Mouse (Mus musculus): ENCODE results near the gene Phf24. TPM values are rescaled to one million over a fixed set of nuclear protein-coding genes. Genes with fewer than 3 reads are reported as not detected.

Phf24 gene
- total RNA-seq, 2 experiments from 2014 or later = 328 to 359 TPM

DNA sequence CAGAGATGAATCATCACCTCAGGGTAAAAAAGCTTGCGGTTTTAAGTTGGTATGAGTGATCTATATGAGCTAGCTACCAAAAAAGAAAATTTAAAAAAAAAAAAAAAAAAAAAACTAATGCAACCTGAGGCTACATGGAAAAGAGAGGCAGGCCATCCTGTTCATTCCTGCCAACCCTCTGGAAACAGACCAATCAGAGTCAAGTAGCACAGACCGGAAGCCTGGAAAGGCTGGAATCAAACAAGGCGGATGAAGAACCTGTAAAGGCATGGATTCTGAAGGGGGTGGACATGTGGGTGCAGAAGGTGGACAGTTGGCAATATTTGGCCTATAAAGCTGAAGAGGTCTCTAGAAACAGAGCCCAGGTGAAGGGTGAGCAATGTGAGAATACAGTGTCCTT, 29.0 kb downstream of the Phf24 start:
- no peak for DNase-seq (ENCODE audit: low spot score in 2 of 2)
- intact Hi-C loops (cut with DNase I) = loop anchor here (5.0 kb wide), 1 partner anchor 68 kb away; no protein-coding TSS in a partner anchor

DNA sequence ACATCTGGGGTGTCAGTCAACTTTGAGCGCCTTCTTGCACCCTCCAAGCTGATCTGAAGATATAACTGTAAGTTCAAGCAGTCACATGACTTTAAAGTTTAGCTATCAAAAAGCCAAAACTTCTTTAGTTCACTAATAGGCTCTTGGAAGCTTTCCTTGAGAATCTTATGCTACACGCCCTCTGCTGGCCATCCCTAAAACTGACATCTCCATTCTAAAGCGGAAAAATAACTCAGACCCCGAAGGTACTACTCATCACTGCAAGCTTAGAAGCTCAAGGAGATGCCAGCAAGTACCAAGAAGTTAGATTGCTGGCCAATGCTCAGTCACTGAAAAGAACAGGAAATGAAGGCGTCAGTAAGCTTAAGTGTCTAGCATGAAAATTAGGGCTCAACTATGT, 29.5 kb downstream of the Phf24 start:
- intact Hi-C loops (cut with DNase I) = loop anchor here (2.0 to 5.0 kb wide), 2 partner anchors 29 to 69 kb away; partner anchors contain the start of gene Phf24
- peak; percentile 85 to 91 for DNase-seq (ENCODE audit: low spot score in 2 of 2)

DNA sequence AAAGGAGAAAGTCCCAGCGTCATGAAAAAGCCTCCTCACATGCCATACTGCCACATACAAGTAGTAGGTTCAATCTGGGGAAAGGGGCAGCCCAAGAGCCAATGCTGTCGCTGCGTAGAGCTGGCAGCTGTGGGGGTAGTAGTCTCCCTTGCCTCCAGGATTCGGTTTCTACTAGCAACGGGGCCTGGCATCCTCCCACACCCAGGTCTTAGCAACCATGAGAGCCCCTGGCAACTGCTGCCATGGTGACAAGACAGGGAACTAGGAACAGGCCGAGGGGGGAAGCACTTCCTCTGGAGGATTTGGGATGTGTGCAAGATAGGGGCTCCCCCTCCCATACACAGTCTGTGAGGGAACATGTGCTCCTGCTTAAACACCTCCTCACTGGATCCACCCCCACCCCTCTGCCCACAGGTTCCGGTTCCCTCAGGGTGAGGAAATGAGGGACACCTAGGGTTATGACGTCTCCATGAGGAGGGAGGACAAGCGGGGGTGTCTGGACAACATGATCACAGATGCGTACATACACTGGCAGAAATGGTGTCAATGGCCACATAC, 30.4 kb downstream of the Phf24 start:
- intact Hi-C loops (cut with DNase I) = loop anchor here (2.0 to 5.0 kb wide), 2 partner anchors 30 to 70 kb away; partner anchors contain the start of gene Phf24
- DNase-seq (ENCODE audit: low spot score in 2 of 2) = peak; percentile 92 to 98

DNA sequence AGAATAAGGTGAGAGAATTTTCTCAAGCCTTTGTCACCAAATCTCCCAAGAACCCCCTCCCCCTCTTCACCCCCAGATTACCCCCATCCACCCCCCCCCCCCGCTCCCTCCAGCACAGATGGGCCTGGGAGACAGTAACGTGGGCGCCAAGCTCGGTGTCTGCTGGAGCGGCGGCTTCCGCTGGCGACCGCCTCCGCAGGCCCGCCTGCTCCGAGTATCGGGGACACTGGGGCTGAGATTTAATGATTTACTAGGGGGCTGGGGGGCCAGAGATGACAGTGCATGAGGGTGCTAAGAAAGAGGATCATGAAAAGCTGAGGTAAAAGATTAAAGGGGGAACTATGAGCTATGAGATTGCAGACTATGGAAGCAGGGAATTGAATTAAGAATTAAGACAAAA, 32.1 kb downstream of the Phf24 start:
- DNase-seq (ENCODE audit: low spot score in 2 of 2) = peak in 1 of 2 experiments; percentile 75
- intact Hi-C loops (cut with DNase I) = loop anchor here (5.0 kb wide), 1 partner anchor 71 kb away; no protein-coding TSS in a partner anchor

DNA sequence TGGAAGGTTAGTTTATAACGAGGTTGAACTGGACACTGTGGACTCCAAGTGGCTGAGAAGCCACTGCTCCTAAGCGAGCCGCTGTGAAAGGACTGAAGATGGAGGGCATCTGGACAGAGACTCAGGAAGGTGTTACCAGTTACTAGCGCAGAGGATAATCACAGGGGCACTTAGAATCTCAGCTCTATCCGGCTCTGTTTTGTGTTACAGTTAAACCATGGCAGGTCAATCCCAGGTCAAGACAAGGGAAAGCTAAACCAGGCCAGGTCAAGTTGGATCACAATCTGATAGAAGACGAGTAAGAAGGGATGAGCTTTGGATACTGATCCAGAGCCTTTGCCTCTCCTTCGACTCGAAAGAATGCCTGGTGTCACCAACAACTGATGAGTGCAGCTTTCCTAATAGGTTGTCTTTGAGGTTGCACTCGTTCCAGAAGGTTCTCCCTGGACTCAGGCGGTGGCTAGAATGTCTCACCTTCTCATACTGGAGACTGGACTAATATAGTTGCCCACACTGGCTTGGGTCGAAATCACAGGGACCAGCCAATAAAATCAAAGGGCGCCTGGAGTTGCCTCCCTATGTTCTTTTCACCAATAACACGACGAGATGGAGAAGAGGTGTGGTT, 32.7 kb downstream of the Phf24 start:
- intact Hi-C loops (cut with DNase I) = loop anchor here (5.0 kb wide), 1 partner anchor 72 kb away; no protein-coding TSS in a partner anchor
- DNase-seq (ENCODE audit: low spot score in 2 of 2) = no peak

DNA sequence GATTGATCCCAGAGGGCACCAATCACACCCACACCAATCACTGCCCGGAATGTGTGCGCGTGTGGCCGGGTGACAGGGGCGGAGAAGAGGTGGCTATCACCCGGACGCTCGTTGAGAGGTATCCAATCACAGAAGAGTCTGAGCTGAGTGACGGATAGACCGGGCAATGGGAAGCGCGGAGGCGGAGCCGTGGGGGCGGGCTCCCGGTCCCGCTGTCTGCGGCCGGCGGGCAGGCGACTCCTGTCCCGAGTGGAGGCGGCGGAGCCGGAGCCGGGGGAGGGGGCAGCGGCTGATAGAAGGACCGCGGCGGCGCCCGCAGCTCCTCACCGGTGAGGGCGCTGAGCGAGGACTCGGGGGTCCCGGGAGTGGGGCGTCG, 33.2 kb downstream of the Phf24 start, which contains the start of gene Dnajb5:
TSS of gene Dnajb5 (plus strand) at position 139 of the 376 bp plus-strand sequence.
- intact Hi-C loops (cut with DNase I) = loop anchor here (5.0 kb wide), 1 partner anchor 72 kb away; no protein-coding TSS in a partner anchor
- DNase-seq (ENCODE audit: low spot score in 2 of 2) = peak; percentile 99

DNA sequence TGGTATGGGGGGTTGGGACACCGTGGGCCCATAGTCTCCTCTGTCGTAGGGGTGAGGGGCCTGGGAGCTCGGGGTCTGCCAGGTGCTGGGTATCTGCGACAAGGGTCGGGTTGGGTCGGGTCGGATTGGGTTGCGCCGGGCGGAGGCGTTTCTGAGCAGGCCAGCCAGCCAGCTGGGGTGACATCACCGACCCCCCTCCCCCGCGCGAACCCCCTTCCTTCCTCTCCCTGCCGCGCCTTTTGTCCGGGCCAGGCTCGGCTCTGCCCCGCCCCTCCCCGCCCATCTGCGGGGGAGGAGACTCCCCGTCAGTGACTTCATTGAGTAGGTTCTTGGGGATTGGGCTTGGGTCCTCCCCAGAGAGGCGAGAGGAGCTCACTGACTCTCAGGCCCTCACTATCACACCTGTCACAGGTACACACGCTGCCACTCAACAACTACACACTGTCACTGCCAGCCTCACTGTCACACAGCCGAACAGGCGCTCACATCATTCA, 33.7 kb downstream of the Phf24 start:
- intact Hi-C loops (cut with DNase I) = no loop called here
- peak; percentile 88 to 92 for DNase-seq (ENCODE audit: low spot score in 2 of 2)

DNA sequence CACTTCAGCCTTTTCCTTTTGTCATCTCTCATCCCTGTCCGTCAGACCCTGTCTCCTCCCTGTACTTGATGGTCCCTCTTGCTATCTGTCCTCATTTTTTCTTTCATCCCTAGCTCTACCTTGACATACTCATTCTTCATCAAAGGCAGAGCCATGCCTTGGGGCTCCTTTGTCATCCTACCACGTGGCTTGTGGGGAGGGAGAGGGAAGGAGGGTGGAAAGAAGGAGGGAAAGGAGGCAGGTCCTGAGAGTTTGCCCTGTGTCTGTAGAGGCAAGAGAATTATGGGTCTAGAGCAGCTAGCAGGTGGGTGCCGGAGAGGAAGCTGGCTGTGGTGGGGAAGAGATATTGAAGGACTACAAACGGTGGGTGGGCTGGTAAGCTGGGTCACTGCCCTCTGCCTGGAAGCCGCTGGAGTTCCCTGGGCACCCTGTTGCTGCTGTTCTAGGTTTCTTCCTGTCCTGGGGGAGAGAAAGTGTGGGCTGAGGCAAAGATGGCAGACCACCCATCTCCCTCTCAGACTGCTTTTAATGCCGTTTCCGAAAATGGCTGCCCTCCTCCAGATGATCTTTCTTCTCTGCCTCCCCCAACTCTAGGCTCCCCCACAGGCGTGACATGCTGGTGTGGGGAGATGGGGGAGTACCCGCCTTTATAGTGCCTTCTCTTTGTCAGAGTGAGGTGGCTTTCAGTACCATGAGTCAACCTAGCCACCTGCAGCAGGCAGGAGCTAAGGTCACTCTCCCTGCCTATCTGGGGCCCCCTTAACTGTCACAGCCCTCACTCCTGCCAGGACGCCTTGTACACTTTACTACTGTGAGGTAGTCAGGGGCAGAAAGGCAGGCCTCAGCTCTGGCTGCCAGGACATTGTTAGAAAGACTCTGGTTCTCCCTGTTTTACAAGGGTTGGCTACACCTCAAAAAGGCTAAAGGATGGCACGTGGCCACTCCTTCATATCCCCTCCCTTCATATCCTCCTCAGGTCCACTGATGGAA, 35.0 kb downstream of the Phf24 start:
- DNase-seq (ENCODE audit: low spot score in 2 of 2) = no peak
- intact Hi-C loops (cut with DNase I) = no loop called here

DNA sequence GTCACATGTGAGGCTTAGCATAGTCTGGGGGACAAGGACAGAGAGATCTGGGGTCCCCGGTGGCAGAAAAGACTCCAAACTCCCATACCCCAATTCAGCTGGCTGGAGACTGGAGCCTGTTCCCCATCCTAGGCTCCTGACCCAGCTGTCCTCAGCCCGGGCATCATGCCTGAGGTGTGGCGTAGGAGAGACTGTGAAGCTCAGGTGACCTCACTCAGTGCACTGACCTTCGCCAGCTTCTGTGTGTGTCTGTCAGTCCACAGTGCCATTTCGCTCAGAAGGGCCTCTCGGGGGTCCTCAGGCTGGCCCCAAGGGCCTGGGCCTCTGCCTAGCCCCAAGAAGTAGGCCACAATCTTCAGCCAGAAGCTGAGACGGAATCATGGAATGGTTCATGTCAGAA, 36.1 kb downstream of the Phf24 start:
- intact Hi-C loops (cut with DNase I) = no loop called here
- DNase-seq (ENCODE audit: low spot score in 2 of 2) = no peak

DNA sequence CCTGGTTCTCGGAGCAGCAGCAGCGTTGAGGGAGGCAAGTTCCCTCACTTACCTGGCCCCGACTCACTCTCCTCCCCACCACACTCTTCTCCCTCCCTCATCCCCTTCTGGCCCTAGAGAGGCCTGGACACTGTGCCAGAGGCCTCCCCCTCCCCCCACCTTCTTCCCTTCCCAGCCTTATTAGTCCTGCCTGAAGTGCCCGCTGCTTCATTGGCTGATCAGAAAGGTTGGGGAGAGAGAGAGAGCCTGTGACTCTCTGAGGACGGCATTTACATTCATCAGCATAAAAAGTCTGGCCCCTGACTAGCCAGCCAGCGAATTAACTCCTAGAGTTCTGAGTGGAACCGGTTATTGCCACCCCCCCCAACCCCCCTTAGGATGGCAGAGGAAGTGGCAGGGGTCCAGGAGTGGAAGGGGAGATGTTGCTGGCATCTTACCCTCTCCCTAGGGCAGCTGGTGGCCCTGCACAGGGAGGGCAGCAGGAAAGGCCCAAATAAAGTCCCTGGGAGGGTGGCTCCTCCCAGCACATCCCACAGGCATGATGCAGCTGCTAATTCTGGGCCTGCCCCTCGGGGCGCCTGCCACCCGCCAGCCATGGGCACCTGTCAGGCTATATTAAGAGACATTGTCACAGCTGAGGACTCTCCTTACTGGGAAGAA, 37.1 kb downstream of the Phf24 start:
- no peak for DNase-seq (ENCODE audit: low spot score in 2 of 2)
- intact Hi-C loops (cut with DNase I) = no loop called here

DNA sequence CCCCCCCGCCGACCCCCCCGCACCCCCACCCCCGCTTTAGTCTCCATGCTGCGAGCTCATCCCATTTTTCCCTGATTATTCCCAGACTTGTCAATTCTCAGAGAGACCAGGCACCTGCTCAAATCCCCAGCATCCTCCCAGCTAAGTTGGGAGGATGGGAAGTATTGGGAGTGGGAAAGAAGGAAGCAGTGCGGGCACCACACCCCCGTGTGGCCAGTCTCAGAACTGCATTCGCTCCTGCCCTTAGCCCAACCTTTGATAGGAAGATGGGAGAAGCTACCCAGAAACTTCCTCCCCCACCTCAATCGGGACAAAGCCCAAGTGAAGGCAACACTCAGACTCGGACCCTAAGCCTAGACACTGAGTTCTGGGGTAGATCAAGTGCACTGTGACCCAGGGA, 37.8 kb downstream of the Phf24 start:
- DNase-seq (ENCODE audit: low spot score in 2 of 2) = peak; percentile 85 to 92
- intact Hi-C loops (cut with DNase I) = no loop called here

DNA sequence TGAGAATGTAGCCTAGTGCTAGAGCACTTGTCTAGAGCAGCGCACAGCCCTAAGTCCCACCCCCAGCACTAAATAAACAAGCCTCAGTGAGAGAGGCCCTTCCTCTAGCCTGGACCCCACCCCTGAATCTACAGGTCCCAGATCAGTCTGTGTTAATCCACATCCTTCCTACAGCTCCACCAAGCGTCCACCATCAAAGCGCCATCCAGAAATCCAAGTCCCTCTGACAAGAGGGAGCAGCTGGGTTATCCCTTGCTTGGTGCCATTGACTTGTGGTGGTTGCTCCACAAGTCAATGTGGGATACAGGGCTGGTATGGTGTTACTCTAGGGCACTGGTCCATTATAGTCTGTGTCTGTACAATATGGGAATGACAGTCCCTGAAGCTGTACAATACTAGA, 38.7 kb downstream of the Phf24 start:
- intact Hi-C loops (cut with DNase I) = no loop called here
- no peak for DNase-seq (ENCODE audit: low spot score in 2 of 2)

DNA sequence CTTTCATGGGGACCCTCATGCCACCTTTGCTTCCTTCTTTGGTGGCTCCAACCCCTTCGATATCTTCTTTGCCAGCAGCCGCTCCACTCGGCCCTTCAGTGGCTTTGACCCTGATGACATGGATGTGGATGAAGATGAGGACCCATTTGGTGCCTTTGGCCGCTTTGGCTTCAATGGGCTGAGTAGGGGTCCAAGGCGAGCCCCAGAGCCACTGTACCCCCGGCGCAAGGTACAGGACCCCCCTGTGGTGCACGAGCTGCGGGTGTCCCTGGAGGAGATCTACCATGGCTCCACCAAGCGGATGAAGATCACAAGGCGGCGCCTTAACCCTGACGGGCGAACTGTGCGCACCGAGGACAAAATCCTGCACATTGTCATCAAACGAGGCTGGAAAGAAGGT, 40.1 kb downstream of the Phf24 start:
- DNase-seq (ENCODE audit: low spot score in 2 of 2) = no peak
- intact Hi-C loops (cut with DNase I) = no loop called here

DNA sequence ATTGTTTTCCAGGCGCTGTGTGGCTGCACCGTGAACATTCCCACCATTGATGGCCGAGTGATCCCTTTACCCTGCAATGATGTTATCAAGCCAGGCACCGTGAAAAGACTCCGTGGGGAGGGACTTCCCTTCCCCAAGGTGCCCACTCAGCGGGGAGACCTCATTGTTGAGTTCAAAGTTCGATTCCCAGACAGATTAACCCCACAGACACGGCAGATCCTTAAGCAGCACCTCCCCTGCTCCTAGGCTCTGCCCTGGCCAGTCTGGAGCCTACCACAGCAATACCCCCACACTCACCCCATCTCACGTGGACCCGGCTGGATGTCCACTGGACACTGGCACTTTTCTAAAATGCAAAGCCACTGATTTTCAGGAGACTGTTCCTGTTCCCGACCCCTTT, 40.8 kb downstream of the Phf24 start:
- no peak for DNase-seq (ENCODE audit: low spot score in 2 of 2)
- intact Hi-C loops (cut with DNase I) = no loop called here

DNA sequence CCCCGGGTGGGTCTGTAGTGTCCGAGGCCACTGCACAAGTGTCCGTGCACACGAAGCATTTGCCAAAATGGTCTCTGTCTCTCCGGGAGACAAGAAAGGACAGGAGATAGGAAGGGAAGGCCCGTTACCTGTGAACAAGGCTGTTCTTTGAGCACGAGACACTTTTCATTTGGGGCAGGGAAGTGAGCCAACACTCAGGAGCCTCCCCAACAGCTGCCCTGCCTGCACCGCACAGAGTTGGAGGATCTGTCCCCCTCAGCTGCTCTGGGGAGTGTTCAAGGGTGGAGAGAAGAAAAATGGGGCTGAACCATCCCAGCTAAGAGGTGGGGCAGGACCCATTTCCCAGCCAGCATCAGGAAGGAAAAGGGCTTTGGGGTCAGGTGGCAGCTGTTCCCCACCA, 41.5 kb downstream of the Phf24 start:
- intact Hi-C loops (cut with DNase I) = no loop called here
- DNase-seq (ENCODE audit: low spot score in 2 of 2) = no peak

DNA sequence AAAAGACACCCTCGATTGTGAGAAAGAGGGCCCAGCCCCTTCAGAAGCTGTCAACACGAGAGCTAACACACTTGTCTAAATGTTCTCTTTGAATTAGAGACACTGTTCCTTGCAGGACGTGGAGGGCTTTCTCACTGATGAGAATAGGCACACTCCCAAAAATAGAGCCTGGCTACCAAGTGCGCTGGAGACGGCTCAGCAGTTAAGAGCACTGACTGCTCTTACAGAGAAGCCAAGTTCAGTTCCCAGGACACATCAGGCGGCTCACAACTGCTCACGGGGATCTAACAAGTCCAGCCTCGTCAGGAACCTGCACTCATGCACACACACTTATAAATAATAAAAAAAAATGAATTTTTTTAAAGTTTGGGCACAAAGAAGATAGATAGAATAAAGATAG, 42.5 kb downstream of the Phf24 start:
- DNase-seq (ENCODE audit: low spot score in 2 of 2) = no peak
- intact Hi-C loops (cut with DNase I) = no loop called here

DNA sequence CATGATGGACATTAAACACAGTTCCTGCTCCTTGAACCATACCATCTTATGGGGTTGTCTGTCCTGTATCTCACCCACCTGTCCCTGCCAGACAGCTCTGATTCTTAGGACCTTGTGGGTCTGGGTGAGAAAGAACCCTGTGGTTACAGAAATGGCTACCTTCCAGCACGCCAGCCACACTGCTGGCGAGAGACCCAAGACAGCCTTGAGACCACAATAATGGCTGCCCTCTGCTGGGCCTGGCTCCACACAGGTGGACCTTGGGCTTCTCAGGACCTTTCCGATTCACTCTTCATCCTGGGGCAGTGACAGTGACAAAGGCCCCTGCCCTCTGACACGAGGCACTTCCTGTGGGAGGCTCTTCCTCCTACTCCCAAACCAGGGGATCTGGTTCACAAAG, 42.9 kb downstream of the Phf24 start:
- DNase-seq (ENCODE audit: low spot score in 2 of 2) = no peak
- intact Hi-C loops (cut with DNase I) = no loop called here

DNA sequence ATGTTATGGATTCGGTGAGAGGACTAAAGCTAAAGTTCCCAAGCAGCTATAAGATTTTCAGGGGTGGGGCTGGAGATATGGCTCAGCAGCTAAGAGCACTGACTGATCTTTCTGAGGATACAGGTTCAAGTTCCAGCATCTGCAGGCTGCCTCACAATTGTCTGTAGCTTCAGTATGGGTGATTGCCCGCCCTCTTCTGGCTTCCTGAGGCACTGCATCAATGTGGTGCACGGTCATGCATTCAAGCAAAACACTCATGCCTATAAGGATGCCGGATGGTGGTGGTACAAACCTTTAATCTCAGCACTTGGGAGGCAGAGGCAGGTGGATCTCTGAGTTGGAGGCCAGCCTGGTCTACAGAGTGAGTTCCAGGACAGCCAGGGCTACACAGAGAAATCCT, 45.1 kb downstream of the Phf24 start:
- peak; percentile 73 to 87 for DNase-seq (ENCODE audit: low spot score in 2 of 2)
- intact Hi-C loops (cut with DNase I) = no loop called here

DNA sequence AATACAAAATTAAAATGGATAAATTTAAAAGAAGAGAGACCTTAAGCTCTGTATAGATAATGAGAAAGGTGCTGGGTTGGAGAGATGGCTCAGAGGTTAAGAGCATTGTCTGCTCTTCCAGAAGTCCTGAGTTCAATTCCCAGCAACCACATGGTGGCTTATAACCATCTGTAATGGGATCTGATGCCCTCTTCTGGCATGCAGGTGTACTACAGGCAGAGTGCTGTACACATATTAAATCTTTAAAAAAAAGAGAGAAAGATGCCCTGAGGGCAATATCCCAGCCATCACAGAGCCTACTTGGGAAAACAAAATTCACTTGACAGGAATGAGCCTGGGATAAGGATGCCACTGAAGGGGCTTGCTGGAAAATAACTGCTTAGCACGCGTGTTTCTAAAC, 47.0 kb downstream of the Phf24 start:
- intact Hi-C loops (cut with DNase I) = no loop called here
- no peak for DNase-seq (ENCODE audit: low spot score in 2 of 2)

All from left cerebral cortex, postnatal 14 days (tissue).